Comparison of ENCODE assay signal across 9 mouse cellular contexts in genomic region chr4:126752024-126752607, GRCm38 (mm10). TPM values are rescaled to one million over a fixed set of nuclear protein-coding genes. Genes with fewer than 3 reads are reported as not detected.
A peak's percentile ranks its signal among the peaks of the same experiment; 100 is the strongest.
DNase-seq lines count a peak whose midpoint lies in the region; ATAC-seq lines count a peak whose summit lies in the region.
"Had no signal": no experiment of that assay in that cellular context is flagged by ENCODE, and none has a peak within 500 bp of the region (broad histone marks: within the 10 kb centered on the region; RNA-seq: fewer than 3 reads in every experiment).

No protein-coding gene starts in this region.

- no peak overlapping the region for H3K27ac ChIP-seq in lung, embryonic 16.5 days (ENCODE audit: low read length)
- H3K27ac ChIP-seq in forebrain, embryonic 13.5 days, result peak overlapping the region; percentile 94
- H3K27ac ChIP-seq in limb, embryonic 15.5 days, result no peak overlapping the region
- no peak overlapping the region for H3K27ac ChIP-seq in stomach, embryonic 15.5 days

- H3K4me1 ChIP-seq in lung, embryonic 16.5 days (replicated peaks; ENCODE audit: control insufficient read depth, insufficient read depth, low read length), result peaks cover 35% of the 10 kb centered on the region
- H3K4me1 ChIP-seq in forebrain, embryonic 13.5 days, result peaks cover 71% of the 10 kb centered on the region
- H3K4me1 ChIP-seq in limb, embryonic 15.5 days, result peaks cover 56% of the 10 kb centered on the region
- peaks cover 33% of the 10 kb centered on the region for H3K4me1 ChIP-seq in stomach, embryonic 15.5 days

- no peak for ATAC-seq in lung, embryonic 16.5 days (ENCODE audit: low read depth)
- ATAC-seq in forebrain, embryonic 13.5 days, result no peak
- ATAC-seq in limb, embryonic 15.5 days (ENCODE audit: insufficient number of reproducible peaks, low FRiP score, low TSS enrichment, low read depth), result no peak
- ATAC-seq in stomach, embryonic 15.5 days (ENCODE audit: insufficient read depth, low FRiP score, low read depth), result no peak

- H3K9me3 ChIP-seq in lung, embryonic 16.5 days (ENCODE audit: control insufficient read depth, low read length), result no peaks in the 10 kb centered on the region
- no peaks in the 10 kb centered on the region for H3K9me3 ChIP-seq in forebrain, embryonic 13.5 days (replicated peaks)
- no peaks in the 10 kb centered on the region for H3K9me3 ChIP-seq in limb, embryonic 15.5 days
- H3K9me3 ChIP-seq in stomach, embryonic 15.5 days, result no peaks in the 10 kb centered on the region

- 7% methylated on average over 13 of the region's 13 CpGs for WGBS in lung, embryonic 16.5 days
- 2% methylated on average over 12 of the region's 13 CpGs for WGBS in forebrain, embryonic 13.5 days
- WGBS in limb, embryonic 15.5 days, result 6% methylated on average over 13 of the region's 13 CpGs
- 13% methylated on average over 13 of the region's 13 CpGs for WGBS in stomach, embryonic 15.5 days

- DNase-seq in adrenal gland, adult (ENCODE audit: inconsistent age in 2 of 2, low spot score in 1 of 2), result peak; percentile 28 to 63
- DNase-seq in adrenal gland, postnatal 25 days, result no peak
- no peak for DNase-seq in lung, postnatal 10 days
- DNase-seq in embryo, embryonic 10.5 days (ENCODE audit: low spot score), result no peak

- peak overlapping the region; percentile 73 for H3K4me3 ChIP-seq in lung, embryonic 16.5 days (ENCODE audit: low read length)
- peak overlapping the region; percentile 86 for H3K4me3 ChIP-seq in forebrain, embryonic 13.5 days
- H3K4me3 ChIP-seq in limb, embryonic 15.5 days, result peak overlapping the region; percentile 92
- peak overlapping the region; percentile 79 for H3K4me3 ChIP-seq in stomach, embryonic 15.5 days (replicated peaks)

- peak overlapping the region; percentile 80 for H3K9ac ChIP-seq in lung, embryonic 16.5 days (ENCODE audit: low read length)
- H3K9ac ChIP-seq in forebrain, embryonic 13.5 days, result peak overlapping the region; percentile 90
- H3K9ac ChIP-seq in limb, embryonic 15.5 days, result peak overlapping the region; percentile 85; the same call in 1 of the 2 replicates
- H3K9ac ChIP-seq in stomach, embryonic 15.5 days, result peak overlapping the region; percentile 86; the same call in 1 of the 2 replicates

- peaks cover 11% of the 10 kb centered on the region for H3K36me3 ChIP-seq in lung, embryonic 16.5 days (ENCODE audit: control insufficient read depth, insufficient read depth, low read length)
- peaks cover 30% of the 10 kb centered on the region for H3K36me3 ChIP-seq in forebrain, embryonic 13.5 days (ENCODE audit: poor library complexity, severe bottlenecking)
- H3K36me3 ChIP-seq in limb, embryonic 15.5 days, result peaks cover 31% of the 10 kb centered on the region
- H3K36me3 ChIP-seq in stomach, embryonic 15.5 days, result peaks cover 10% of the 10 kb centered on the region

- no peaks in the 10 kb centered on the region for H3K27me3 ChIP-seq in lung, embryonic 16.5 days (ENCODE audit: control insufficient read depth, insufficient read depth, low read depth, low read length)
- H3K27me3 ChIP-seq in forebrain, embryonic 13.5 days, result no peaks in the 10 kb centered on the region
- no peaks in the 10 kb centered on the region for H3K27me3 ChIP-seq in limb, embryonic 15.5 days
- no peaks in the 10 kb centered on the region for H3K27me3 ChIP-seq in stomach, embryonic 15.5 days (replicated peaks)

- H3K4me2 ChIP-seq in lung, embryonic 16.5 days (ENCODE audit: low read depth, low read length), result peak overlapping the region; percentile 75
- H3K4me2 ChIP-seq in forebrain, embryonic 13.5 days, result peak overlapping the region; percentile 98
- peak overlapping the region; percentile 95 for H3K4me2 ChIP-seq in limb, embryonic 15.5 days
- H3K4me2 ChIP-seq in stomach, embryonic 15.5 days, result peak overlapping the region; percentile 98

RNA-seq across cellular contexts. Expression of gene Ncdn, which starts 1.1 kb away (rescaled TPM):
- 30.5 and 32.3 TPM in 2 replicates for total RNA-seq in adrenal gland, postnatal 25 days (2021)
- polyA plus RNA-seq in lung, embryonic 16.5 days (2015; fragmentation: Nextera tagmentation; extraction: Ambion mirVana), result 24.5 and 26.7 TPM in 2 replicates
- 47.6 and 60.0 TPM in 2 replicates for polyA plus RNA-seq in forebrain, embryonic 13.5 days (2015; fragmentation: Nextera tagmentation; extraction: Ambion mirVana)
- polyA plus RNA-seq in limb, embryonic 15.5 days (2015; fragmentation: Nextera tagmentation; extraction: Ambion mirVana), result 29.9 and 31.4 TPM in 2 replicates
- polyA plus RNA-seq in stomach, embryonic 15.5 days (2015; fragmentation: Nextera tagmentation; extraction: Ambion mirVana), result 24.7 and 26.9 TPM in 2 replicates

RNA-seq across cellular contexts. Expression of gene AU040320, which starts 1.2 kb away (rescaled TPM):
- 41.6 and 46.4 TPM in 2 replicates for total RNA-seq in adrenal gland, postnatal 25 days (2021)
- polyA plus RNA-seq in lung, embryonic 16.5 days (2015; fragmentation: Nextera tagmentation; extraction: Ambion mirVana), result 24.2 and 26.2 TPM in 2 replicates
- 29.3 and 32.6 TPM in 2 replicates for polyA plus RNA-seq in forebrain, embryonic 13.5 days (2015; fragmentation: Nextera tagmentation; extraction: Ambion mirVana)
- polyA plus RNA-seq in limb, embryonic 15.5 days (2015; fragmentation: Nextera tagmentation; extraction: Ambion mirVana), result 17.9 and 19.0 TPM in 2 replicates
- polyA plus RNA-seq in stomach, embryonic 15.5 days (2015; fragmentation: Nextera tagmentation; extraction: Ambion mirVana), result 20.2 and 29.9 TPM in 2 replicates

RNA-seq across cellular contexts. Expression of gene Tfap2e, which starts 16.1 kb away (rescaled TPM):
- not detected in 2 replicates for total RNA-seq in adrenal gland, postnatal 25 days (2021)
- 0.09 TPM in 1 of 2 replicates, not detected in the other for polyA plus RNA-seq in lung, embryonic 16.5 days (2015; fragmentation: Nextera tagmentation; extraction: Ambion mirVana)
- 0.19 and 0.31 TPM in 2 replicates for polyA plus RNA-seq in forebrain, embryonic 13.5 days (2015; fragmentation: Nextera tagmentation; extraction: Ambion mirVana)
- 0.48 and 0.54 TPM in 2 replicates for polyA plus RNA-seq in limb, embryonic 15.5 days (2015; fragmentation: Nextera tagmentation; extraction: Ambion mirVana)
- not detected in 2 replicates for polyA plus RNA-seq in stomach, embryonic 15.5 days (2015; fragmentation: Nextera tagmentation; extraction: Ambion mirVana)
- total RNA-seq: heart, adult 18-20 months had no signal

Comparison
In these comparisons a context has a peak if more than half of its experiments do, and no peak if none do; other contexts are left out.
1. DNase-seq: peak in adrenal gland, adult (2 of 2); none in adrenal gland, postnatal 25 days (single experiment), lung, postnatal 10 days (single experiment) and embryo, embryonic 10.5 days (single experiment).
2. Peak in every context shown above with its lines, with median percentiles within 50 percentile points of each other: H3K4me2 ChIP-seq, H3K4me3 ChIP-seq and H3K9ac ChIP-seq.